Mouse (Mus musculus) G1E (cell line): ENCODE data around the gene Hbq1b. TPM values are rescaled to one million over a fixed set of nuclear protein-coding genes. Genes with fewer than 3 reads are reported as not detected.
"Not testable (repeated sequence)": the region's sequence is repeated elsewhere in the genome, so short reads cannot be mapped to it uniquely, and the experiment has no call there.

Experiments used
- ATAC-seq: 2 replicates; pipeline ENCODE4 v1.8.0; 2016; ENCODE audit warnings: mild to moderate bottlenecking; ENCODE audit not compliant: insufficient number of reproducible peaks, poor library complexity, low FRiP score, severe bottlenecking; ENCODE audit errors: extremely low read depth
- DNase-seq: peaks from one replicate; pipeline ENCODE4 v3.0.0; 2012; ENCODE audit warnings: low spot score
- H3K27me3 ChIP-seq: 2 replicates; pipeline ENCODE4 v1.6.1; 2012; ENCODE audit warnings: mild to moderate bottlenecking, low read length, inconsistent platforms; ENCODE audit not compliant: insufficient read depth
- H3K36me3 ChIP-seq: replicated peaks from 2 replicates; pipeline ENCODE3; 2012; ENCODE audit warnings: mild to moderate bottlenecking, inconsistent platforms
- H3K4me1 ChIP-seq: 2 replicates; pipeline ENCODE4 v1.6.1; 2012; ENCODE audit warnings: low read depth, low read length, inconsistent platforms, mixed read lengths; ENCODE audit not compliant: insufficient read depth
- H3K4me3 ChIP-seq: 2 replicates; pipeline ENCODE4 v1.5.1; 2012; ENCODE audit warnings: low read depth, mild to moderate bottlenecking, inconsistent platforms, low read length, moderate library complexity, mixed read lengths
- H3K9me3 ChIP-seq: replicated peaks from 2 replicates; pipeline ENCODE4 v1.6.1; 2012; ENCODE audit warnings: inconsistent platforms
- CTCF ChIP-seq: IDR thresholded peaks from 2 replicates; pipeline ENCODE4 v1.5.1; 2012; ENCODE audit warnings: low read depth, low read length, inconsistent platforms, mixed read lengths
- GATA1 ChIP-seq: IDR thresholded peaks from 2 replicates; pipeline ENCODE4 v1.6.1; 2012; ENCODE audit warnings: borderline replicate concordance, low read length, inconsistent platforms, mixed read lengths
- GATA2 ChIP-seq: IDR thresholded peaks from 2 replicates; pipeline ENCODE4 v1.6.1; 2012; ENCODE audit warnings: low read depth, low read length, inconsistent platforms, borderline replicate concordance
- POLR2AphosphoS5 ChIP-seq: IDR thresholded peaks from 2 replicates; pipeline ENCODE4 v1.6.1; 2012; ENCODE audit warnings: low read depth, low read length, inconsistent platforms; ENCODE audit not compliant: insufficient replicate concordance
- TAL1 ChIP-seq: conservative IDR thresholded peaks from 2 replicates; pipeline ENCODE4 v1.6.1; 2012; ENCODE audit warnings: low read depth, low read length, inconsistent platforms, mixed read lengths
- polyA plus RNA-seq: library from polyadenylated mRNA; stranded (reverse); fragments of >175 nt; gene quantifications from 2 replicates; pipeline ENCODE4 v1.2.3, GENCODE M21; 2012
- total RNA-seq, 2 experiments: library from RNA; stranded (forward) in 1 of 2; stranded (reverse) in 1 of 2; fragments of 200-1000 nt in 1 of 2; fragments of >200 nt in 1 of 2; fragmentation: Nextera tagmentation in 1 of 2; gene quantifications; 2 replicates each; pipeline ENCODE4 v1.2.3; 2014 to 2017

Gene Hbq1b
- total and polyA plus RNA-seq, 3 experiments: 0.70 to 11.6 (median 0.87) TPM

DNA sequence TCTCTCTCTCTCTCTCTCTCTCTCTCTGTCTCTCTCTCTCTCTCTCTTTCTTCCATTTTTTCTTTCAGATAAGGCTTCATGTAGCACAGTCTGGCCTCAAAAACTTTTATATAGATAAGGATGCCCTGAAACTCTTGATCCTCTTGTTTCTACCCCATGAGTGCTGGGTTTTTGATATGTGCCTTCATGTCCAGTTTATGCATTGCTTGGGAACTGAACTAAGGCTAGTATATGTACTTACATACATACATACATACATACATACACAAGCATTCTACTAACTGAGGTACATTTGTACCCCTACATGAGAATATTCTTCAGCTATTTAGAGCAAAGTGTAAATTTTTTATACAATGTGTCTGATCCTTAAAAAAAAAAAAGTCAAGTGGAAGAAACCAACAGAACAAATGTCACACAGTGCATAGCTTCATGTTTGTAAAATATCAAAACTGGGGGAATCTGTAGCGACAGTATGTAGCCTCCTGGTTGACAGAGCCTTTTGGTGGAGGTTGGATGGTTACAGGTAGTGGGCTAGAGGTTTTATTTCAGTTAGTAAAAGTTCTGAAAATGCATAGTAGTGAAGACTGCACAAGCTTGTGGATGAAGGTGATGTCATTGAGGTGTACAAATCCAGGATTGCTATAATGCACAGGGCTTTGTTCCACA lies 11.2 kb downstream of the Hbq1b start:
- no peak for ATAC-seq
- Histone ChIP-seq H3K27me3 (peaks cover 17% of the 10 kb centered on the region), H3K4me3 (no peak overlapping the region; the same call in 1 of the 2 replicates), H3K36me3 (peaks cover 3% of the 10 kb centered on the region), H3K9me3 (no peaks in the 10 kb centered on the region), H3K4me1 (peaks cover 39% of the 10 kb centered on the region)
- DNase-seq: no peak
- no peak for TF ChIP-seq GATA1
- no peak for TF ChIP-seq GATA2
- TF ChIP-seq CTCF: no peak

DNA sequence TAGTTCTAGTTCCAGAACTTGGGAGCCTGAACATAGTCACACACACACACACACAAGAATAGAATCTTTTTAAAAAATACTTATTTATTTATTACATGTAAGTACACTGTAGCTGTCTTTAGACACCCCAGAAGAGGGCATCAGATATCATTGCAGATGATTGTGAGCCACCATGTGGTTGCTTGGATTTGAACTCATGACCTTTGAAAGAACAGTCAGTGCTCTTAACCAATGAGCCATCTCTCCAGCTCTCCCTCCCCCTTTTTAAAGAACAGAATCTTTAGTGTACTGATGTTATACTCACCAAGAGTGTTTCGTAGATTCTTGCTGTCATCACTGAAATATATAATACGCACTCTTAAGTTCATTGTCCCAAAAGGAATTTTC lies 11.8 kb downstream of the Hbq1b start:
- Histone ChIP-seq H3K4me1 (peaks cover 38% of the 10 kb centered on the region), H3K27me3 (peaks cover 21% of the 10 kb centered on the region), H3K36me3 (peaks cover 3% of the 10 kb centered on the region), H3K9me3 (no peaks in the 10 kb centered on the region), H3K4me3 (no peak overlapping the region)
- DNase-seq: no peak
- TF ChIP-seq TAL1 (no peak), CTCF (no peak), GATA2 (no peak), POLR2AphosphoS5 (no peak), GATA1 (no peak)
- ATAC-seq: no peak

DNA sequence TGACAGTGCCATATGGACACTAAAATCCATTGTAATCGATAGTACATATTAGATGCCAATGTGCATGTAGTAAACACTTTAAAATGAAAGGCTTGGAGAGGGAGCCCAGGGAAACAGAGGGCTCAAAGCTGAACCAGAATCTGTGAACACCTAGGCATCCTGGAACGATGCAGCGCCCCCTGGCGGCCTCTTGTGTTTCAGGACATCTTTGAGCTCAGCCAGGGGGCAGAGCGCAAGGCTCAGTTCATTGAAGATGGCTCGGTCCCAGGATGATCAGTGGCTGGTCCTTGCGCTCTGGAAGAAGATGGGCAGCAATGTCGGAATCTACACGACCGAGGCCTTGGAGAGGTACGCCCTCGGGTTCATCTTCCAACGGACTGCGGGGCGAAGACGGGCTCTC lies 13.1 kb downstream of the Hbq1b start, which contains the start of gene Hbq1a:
Gene Hbq1a, plus strand, starts transcription at position 205 of the 400 bp plus-strand sequence.
- not testable (repeated sequence) for H3K9me3 ChIP-seq, H3K36me3 ChIP-seq, H3K4me3 ChIP-seq, ATAC-seq, DNase-seq
- Histone ChIP-seq H3K27me3 (peaks cover 31% of the 10 kb centered on the region), H3K4me1 (peaks cover 24% of the 10 kb centered on the region)
- peak; percentile 45; the same call in 1 of the 2 replicates for TF ChIP-seq CTCF

DNA sequence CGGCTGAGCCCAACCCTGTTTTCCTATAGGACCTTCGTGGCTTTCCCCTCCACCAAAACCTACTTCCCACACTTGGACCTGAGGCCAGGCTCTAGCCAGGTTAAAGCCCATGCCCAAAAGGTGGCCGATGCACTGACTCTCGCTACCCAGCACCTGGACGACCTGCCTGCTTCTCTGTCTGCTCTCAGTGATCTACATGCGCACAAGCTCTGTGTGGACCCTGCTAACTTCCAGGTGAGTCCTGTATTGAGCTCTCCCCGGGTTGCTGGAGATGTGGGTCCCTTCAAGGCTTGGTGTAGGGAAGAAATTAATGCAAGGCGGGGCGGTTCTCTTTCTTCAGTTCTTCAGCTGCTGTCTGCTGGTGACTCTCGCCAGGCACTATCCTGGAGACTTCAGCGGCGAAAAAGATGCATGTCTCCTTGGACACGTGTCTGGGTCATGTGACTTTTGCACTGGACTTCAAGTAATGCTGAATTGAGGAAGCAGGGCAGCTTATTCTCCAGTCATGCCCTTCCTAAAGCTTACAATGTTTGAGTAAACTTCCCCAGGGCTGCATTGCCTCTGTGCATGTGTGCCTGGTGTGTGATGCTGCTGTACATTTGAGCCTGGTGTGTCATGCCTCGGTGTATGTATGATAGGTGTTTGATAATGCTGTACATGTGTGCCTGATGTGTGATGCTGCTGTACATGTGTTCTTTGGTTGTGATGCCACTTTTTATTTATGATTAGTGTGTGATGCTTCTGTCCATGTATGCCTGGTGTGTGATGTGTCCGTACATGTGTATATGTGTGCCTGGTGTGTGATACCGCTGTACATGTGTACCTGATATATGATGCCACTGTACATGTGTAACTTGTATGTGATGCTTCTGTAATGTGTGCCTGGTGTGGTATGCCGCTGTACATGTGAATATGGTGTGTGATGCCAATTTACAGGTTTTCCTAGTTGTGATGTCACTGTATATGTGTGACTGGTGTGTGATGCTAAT lies 13.8 kb downstream of the Hbq1b start:
- H3K4me3 ChIP-seq: no peak overlapping the region

DNA sequence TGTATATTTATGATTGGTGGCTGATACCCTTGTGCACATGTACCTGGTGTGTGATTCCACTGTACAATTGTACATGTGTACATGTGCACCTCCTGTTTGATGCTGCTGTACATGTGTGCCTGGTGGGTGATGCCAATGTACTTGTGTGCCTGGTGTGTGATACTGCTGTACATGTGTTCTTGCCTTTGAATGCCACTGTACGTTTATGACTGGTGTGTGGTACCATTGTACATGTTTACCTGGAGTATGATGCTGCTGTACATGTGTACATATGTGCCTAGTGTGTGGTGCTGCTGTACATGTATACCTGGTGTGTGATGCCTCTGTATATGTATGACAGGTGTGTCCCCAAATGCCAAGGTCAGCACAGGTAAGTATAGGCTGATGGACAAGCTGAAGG lies 14.7 kb downstream of the Hbq1b start:
- Histone ChIP-seq H3K36me3 (no peaks in the 10 kb centered on the region), H3K9me3 (no peaks in the 10 kb centered on the region), H3K4me1 (peaks cover 15% of the 10 kb centered on the region), H3K27me3 (peaks cover 39% of the 10 kb centered on the region), H3K4me3 (no peak overlapping the region)
- no peak for ATAC-seq
- no peak for DNase-seq
- TF ChIP-seq GATA1 (no peak), POLR2AphosphoS5 (no peak), GATA2 (no peak), TAL1 (no peak)

More for the DNA sequence above, 13.8 kb downstream of the Hbq1b start:
- no peak for DNase-seq
- Histone ChIP-seq H3K9me3 (no peaks in the 10 kb centered on the region), H3K27me3 (peaks cover 33% of the 10 kb centered on the region), H3K36me3 (no peaks in the 10 kb centered on the region), H3K4me1 (peaks cover 17% of the 10 kb centered on the region)
- TF ChIP-seq GATA1 (no peak), GATA2 (no peak), CTCF (no peak), TAL1 (no peak), POLR2AphosphoS5 (no peak)
- ATAC-seq: no peak

DNA sequence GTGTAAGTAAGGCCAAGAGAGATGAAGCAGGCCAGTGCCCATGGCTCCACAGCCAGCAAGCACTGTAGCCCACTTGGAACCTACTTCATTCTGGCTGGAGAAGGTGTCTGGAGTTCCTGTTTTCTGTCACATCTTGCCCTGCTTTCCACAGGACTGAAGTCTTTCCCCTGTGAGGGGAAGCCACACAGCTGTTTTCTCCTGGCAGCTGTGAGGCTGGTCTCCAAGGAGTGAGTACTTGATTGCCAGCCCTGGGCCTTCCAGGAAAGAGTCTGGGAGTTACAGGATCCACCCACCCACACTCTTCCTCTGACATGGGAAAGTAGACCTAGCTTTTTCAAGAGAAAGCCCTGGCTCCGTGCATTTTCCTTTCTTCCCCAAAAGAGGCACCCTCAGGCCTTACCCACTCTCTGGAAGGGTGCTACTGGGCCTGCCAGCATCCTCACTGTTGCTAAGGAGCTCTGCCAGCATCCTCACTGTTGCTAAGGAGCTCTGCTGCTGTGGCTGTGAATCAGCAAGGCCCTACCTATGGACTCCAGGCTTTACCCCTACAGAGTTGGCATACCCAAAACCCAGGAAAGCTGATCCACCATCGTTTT lies 16.2 kb downstream of the Hbq1b start:
- Histone ChIP-seq H3K4me3 (no peak overlapping the region), H3K4me1 (peaks cover 12% of the 10 kb centered on the region), H3K9me3 (no peaks in the 10 kb centered on the region), H3K36me3 (no peaks in the 10 kb centered on the region), H3K27me3 (peaks cover 52% of the 10 kb centered on the region)
- DNase-seq (no peak), ATAC-seq (no peak)
- no peak for TF ChIP-seq POLR2AphosphoS5
- TF ChIP-seq TAL1: no peak
- TF ChIP-seq CTCF: no peak
- no peak for TF ChIP-seq GATA2
- no peak for TF ChIP-seq GATA1
